Mouse (Mus musculus): ENCODE measurements around the gene Kif9. TPM values are rescaled to one million over a fixed set of nuclear protein-coding genes. Genes with fewer than 3 reads are reported as not detected.

The Kif9 gene
- polyA plus RNA-seq, 2 experiments, result 0.10 to 0.19 TPM

- no peaks in the 10 kb centered on the region; the same call in none of the 2 replicates for H3K36me3 ChIP-seq (replicated peaks; ENCODE audit: control insufficient read depth, insufficient read depth, low read depth)
- no peaks in the 10 kb centered on the region for H3K27me3 ChIP-seq (ENCODE audit: control insufficient read depth, insufficient read depth, low read length)
- peak overlapping the region; percentile 91 to 98 for H3K4me3 ChIP-seq (ENCODE audit: insufficient read depth in 1 of 2, low read depth in 2 of 2, low read length in 2 of 2)
- H3K9ac ChIP-seq (replicated peaks), result peak overlapping the region; percentile 100
- DNase-seq (ENCODE audit: low read depth in 3 of 3, low spot score in 3 of 3) (peak; percentile 85 to 88 (median 85)), ATAC-seq (ENCODE audit: insufficient read depth) (peak; percentile 96)
- WGBS (ENCODE audit: insufficient replicate concordance), result 0% methylated on average over 47 of the region's 53 CpGs
- H3K4me1 ChIP-seq (replicated peaks; ENCODE audit: control insufficient read depth in 2 of 2, insufficient read depth in 2 of 2, low read length in 1 of 2), result peaks cover 28 to 31% of the 10 kb centered on the region in 2 experiments
- H3K4me2 ChIP-seq (ENCODE audit: low read depth), result peak overlapping the region; percentile 84
- H3K9me3 ChIP-seq (ENCODE audit: control insufficient read depth, low read length), result no peaks in the 10 kb centered on the region
- peak overlapping the region; percentile 89 for H3K27ac ChIP-seq
- peak; percentile 73 for TF ChIP-seq CTCF (IDR thresholded peaks at IDR 0.05; ENCODE audit: low read depth)
- TF ChIP-seq EP300 (IDR thresholded peaks at IDR 0.05; ENCODE audit: low read depth), result peak; percentile 42; the same call in 1 of the 2 replicates
Measured at GRCm38 (mm10) chr9:110531914-110532489, 55.2 kb downstream of the Kif9 start.

- TF ChIP-seq EP300 (IDR thresholded peaks at IDR 0.05; ENCODE audit: low read depth), result no peak
- no peak for TF ChIP-seq CTCF (IDR thresholded peaks at IDR 0.05; ENCODE audit: low read depth)
- ATAC-seq (ENCODE audit: insufficient read depth) (peak; percentile 70), DNase-seq (ENCODE audit: low read depth in 3 of 3, low spot score in 3 of 3) (peak; percentile 38 to 53 (median 45))
- Histone ChIP-seq H3K9ac (replicated peaks) (peak within 1 kb of the TSS; percentile 100), H3K4me1 (replicated peaks; ENCODE audit: control insufficient read depth in 2 of 2, insufficient read depth in 2 of 2, low read length in 1 of 2) (peaks cover 28 to 31% of the 10 kb centered on the region in 2 experiments), H3K4me2 (ENCODE audit: low read depth) (peak within 1 kb of the TSS; percentile 84), H3K36me3 (replicated peaks; ENCODE audit: control insufficient read depth, insufficient read depth, low read depth) (no peaks in the 10 kb centered on the region; the same call in none of the 2 replicates), H3K27me3 (ENCODE audit: control insufficient read depth, insufficient read depth, low read length) (no peaks in the 10 kb centered on the region), H3K4me3 (ENCODE audit: insufficient read depth in 1 of 2, low read depth in 2 of 2, low read length in 2 of 2) (peak within 1 kb of the TSS; percentile 91 to 98), H3K9me3 (ENCODE audit: control insufficient read depth, low read length) (no peaks in the 10 kb centered on the region), H3K27ac (peak within 1 kb of the TSS; percentile 89)
- under 1% methylated on average over 90 of the region's 109 CpGs for WGBS (ENCODE audit: insufficient replicate concordance)
Measured at GRCm38 (mm10) chr9:110532538-110533291, 56.0 kb downstream of the Kif9 start, which contains the start of gene Setd2. Gene Setd2, plus strand, starts transcription at chr9:110532597.

GRCm38 (mm10) chr9:110533645-110534044 lies 56.9 kb downstream of the Kif9 start:
- Histone ChIP-seq H3K27ac (no peak overlapping the region), H3K4me3 (ENCODE audit: insufficient read depth in 1 of 2, low read depth in 2 of 2, low read length in 2 of 2) (peak overlapping the region; percentile 88 to 98), H3K4me1 (replicated peaks; ENCODE audit: control insufficient read depth in 2 of 2, insufficient read depth in 2 of 2, low read length in 1 of 2) (peaks cover 28 to 31% of the 10 kb centered on the region in 2 experiments)

GRCm38 (mm10) chr9:110535114-110535513 lies 58.4 kb downstream of the Kif9 start:
- no peak for ATAC-seq (ENCODE audit: insufficient read depth)
- no peaks in the 10 kb centered on the region for H3K9me3 ChIP-seq (ENCODE audit: control insufficient read depth, low read length)
- no peaks in the 10 kb centered on the region for H3K27me3 ChIP-seq (ENCODE audit: control insufficient read depth, insufficient read depth, low read length)
- WGBS (ENCODE audit: insufficient replicate concordance), result 61% methylated on average over 2 of the region's 2 CpGs
- peaks cover 28% of the 10 kb centered on the region in 2 experiments for H3K4me1 ChIP-seq (replicated peaks; ENCODE audit: control insufficient read depth in 2 of 2, insufficient read depth in 2 of 2, low read length in 1 of 2)
- H3K36me3 ChIP-seq (replicated peaks; ENCODE audit: control insufficient read depth, insufficient read depth, low read depth), result no peaks in the 10 kb centered on the region; the same call in none of the 2 replicates
- no peak for DNase-seq (ENCODE audit: low read depth in 3 of 3, low spot score in 3 of 3)
- H3K9ac ChIP-seq (replicated peaks), result no peak overlapping the region; the same call in 1 of the 2 replicates
- H3K4me2 ChIP-seq (ENCODE audit: low read depth), result peak overlapping the region; percentile 84
- H3K27ac ChIP-seq, result no peak overlapping the region
- TF ChIP-seq CTCF (IDR thresholded peaks at IDR 0.05; ENCODE audit: low read depth) (no peak), EP300 (IDR thresholded peaks at IDR 0.05; ENCODE audit: low read depth) (no peak)
- no peak overlapping the region for H3K4me3 ChIP-seq (ENCODE audit: insufficient read depth in 1 of 2, low read depth in 2 of 2, low read length in 2 of 2)

More at GRCm38 (mm10) chr9:110533645-110534044, 56.9 kb downstream of the Kif9 start:
- Histone ChIP-seq H3K9ac (replicated peaks) (peak overlapping the region; percentile 100), H3K4me2 (ENCODE audit: low read depth) (peak overlapping the region; percentile 84), H3K9me3 (ENCODE audit: control insufficient read depth, low read length) (no peaks in the 10 kb centered on the region), H3K36me3 (replicated peaks; ENCODE audit: control insufficient read depth, insufficient read depth, low read depth) (no peaks in the 10 kb centered on the region; the same call in none of the 2 replicates), H3K27me3 (ENCODE audit: control insufficient read depth, insufficient read depth, low read length) (no peaks in the 10 kb centered on the region)
- DNase-seq (ENCODE audit: low read depth in 3 of 3, low spot score in 3 of 3) (no peak), ATAC-seq (ENCODE audit: insufficient read depth) (no peak)
- 17% methylated on average over 5 of the region's 5 CpGs for WGBS (ENCODE audit: insufficient replicate concordance)
- no peak for TF ChIP-seq CTCF (IDR thresholded peaks at IDR 0.05; ENCODE audit: low read depth)
- no peak for TF ChIP-seq EP300 (IDR thresholded peaks at IDR 0.05; ENCODE audit: low read depth)

- Histone ChIP-seq H3K27ac (no peak overlapping the region), H3K4me1 (replicated peaks; ENCODE audit: control insufficient read depth in 2 of 2, insufficient read depth in 2 of 2, low read length in 1 of 2) (peaks cover 19 to 24% of the 10 kb centered on the region in 2 experiments), H3K9me3 (ENCODE audit: control insufficient read depth, low read length) (no peaks in the 10 kb centered on the region), H3K4me2 (ENCODE audit: low read depth) (no peak overlapping the region), H3K9ac (replicated peaks) (no peak overlapping the region), H3K4me3 (ENCODE audit: insufficient read depth in 1 of 2, low read depth in 2 of 2, low read length in 2 of 2) (no peak overlapping the region), H3K27me3 (ENCODE audit: control insufficient read depth, insufficient read depth, low read length) (no peaks in the 10 kb centered on the region), H3K36me3 (replicated peaks; ENCODE audit: control insufficient read depth, insufficient read depth, low read depth) (no peaks in the 10 kb centered on the region; the same call in none of the 2 replicates)
- no peak for TF ChIP-seq EP300 (IDR thresholded peaks at IDR 0.05; ENCODE audit: low read depth)
- TF ChIP-seq CTCF (IDR thresholded peaks at IDR 0.05; ENCODE audit: low read depth), result no peak
- WGBS (ENCODE audit: insufficient replicate concordance), result 85% methylated on average over 2 of the region's 2 CpGs
- ATAC-seq (ENCODE audit: insufficient read depth) (no peak), DNase-seq (ENCODE audit: low read depth in 3 of 3, low spot score in 3 of 3) (no peak)
Measured at GRCm38 (mm10) chr9:110536636-110537035, 59.9 kb downstream of the Kif9 start.

Measured in liver, embryonic 14.5 days (tissue).